Mouse (Mus musculus): Measurements from ENCODE around the gene Numa1.
"Not testable (repeated sequence)": the region's sequence is repeated elsewhere in the genome, so short reads cannot be mapped to it uniquely, and the experiment has no call there.

Numa1 gene

GRCm38 (mm10) chr7:101933751-101934240 lies at the start of gene Numa1, which contains the start of gene Lrrc51:
Gene Numa1 (plus strand): TSS chr7:101934111.
Gene Lrrc51 (minus strand): TSS chr7:101933895.
- DNase-seq, result peak; percentile 93

DNA sequence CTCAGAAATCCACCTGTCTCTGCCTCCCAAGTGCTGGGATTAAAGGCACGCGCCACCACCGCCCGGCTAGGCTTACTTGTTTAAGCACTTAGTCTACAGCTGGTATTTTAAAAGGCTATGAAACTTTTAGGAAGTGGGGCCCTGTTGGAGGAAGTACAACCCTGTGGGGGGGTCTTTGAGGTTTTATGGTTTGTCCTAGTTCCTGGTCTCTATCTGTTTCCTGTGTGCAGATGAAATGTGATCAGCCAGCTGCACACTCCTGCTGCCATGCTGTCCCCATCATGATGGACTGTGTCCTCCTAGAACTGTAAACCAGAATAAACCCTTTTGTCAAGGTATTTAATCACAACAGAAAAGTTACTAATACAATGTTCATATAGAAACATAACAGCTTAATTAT lies 49.8 kb upstream of the Numa1 start:
- no peak for DNase-seq

- DNase-seq, result no peak
These were observed 47.6 kb upstream of the Numa1 start for GRCm38 (mm10) chr7:101886274-101886673.

DNA sequence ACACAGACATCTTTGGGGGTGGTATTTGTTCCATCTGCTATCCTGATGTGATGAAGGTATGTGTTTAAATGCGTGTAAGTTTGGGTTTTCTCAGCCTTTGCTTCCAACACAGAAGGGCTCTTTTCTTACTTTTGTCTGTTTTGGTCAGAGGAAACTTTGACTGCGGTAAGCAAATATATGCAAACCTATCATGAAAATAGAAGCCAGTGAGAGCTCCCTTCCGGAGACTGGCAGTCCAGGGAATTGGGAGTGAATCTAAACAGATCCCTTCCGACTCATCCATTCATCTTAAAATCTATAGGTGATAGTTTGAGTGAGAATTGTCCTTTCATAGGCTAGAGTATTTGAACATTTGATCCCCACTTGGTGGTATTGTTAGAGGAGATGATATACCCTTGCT lies 45.5 kb upstream of the Numa1 start:
- DNase-seq, result no peak

DNA sequence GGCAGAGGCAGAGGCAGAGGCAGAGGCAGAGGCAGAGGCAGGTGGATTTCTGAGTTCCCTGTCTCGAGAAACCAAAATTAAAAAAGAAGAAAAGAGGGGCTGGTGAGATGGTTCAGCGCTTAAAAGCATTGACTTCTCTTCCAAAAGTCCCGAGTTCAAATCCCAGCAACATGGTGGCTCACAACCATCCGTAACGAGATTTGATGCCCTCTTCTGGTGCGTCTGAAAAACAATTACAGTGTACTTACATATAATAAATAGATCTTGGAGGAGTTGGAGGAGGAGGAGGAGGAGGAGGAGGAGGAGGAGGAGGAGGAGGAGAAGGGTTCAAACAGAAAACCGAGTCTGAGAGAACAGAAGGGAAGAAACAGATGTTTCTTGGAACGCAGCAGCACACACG lies 38.2 kb upstream of the Numa1 start:
- DNase-seq, result no peak

DNA sequence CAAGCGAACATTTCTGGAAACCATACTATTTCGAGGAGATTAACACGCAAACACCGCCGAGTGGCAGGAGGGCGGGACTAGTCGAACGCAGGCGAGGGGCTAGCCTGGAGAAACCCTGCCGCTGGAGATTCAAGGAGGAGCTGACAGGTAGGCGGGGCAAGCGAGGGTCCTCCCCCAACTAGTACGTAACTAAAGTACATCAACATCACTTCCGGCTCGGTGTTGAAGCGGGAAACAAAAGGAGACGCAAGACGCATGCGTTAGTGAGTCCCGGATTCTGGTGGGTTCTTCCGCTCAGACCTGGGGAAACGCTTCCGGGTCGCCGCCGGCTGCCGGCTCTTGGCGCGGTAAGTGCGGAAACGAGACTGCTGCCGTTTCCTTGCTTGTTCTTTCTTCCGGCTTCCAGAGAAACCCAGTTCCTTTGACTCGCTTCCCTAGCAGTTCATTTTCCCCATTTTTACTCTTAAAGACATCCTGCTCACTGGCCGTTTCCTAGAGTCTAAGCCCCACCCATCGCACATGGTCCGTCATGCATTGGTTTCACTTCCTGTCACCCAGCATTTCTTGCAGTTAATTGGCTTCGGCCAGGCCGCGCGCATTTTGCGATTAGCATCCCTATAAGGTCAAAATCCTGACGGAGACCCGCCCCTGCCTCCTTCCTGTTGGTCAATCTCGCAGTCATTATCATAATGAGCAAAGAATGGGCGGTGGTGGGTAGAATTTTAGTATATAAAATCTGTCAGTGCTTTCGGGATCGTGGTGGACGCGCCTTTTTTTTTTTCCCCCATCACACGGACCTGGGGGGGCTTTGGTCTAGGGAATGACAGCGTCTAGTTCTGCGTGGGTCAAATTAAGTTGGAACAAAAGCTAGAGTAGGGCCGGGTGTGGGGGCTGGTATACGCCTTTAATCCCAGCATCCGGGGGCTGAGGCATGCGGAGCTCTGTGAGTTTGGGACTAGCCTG lies 37.5 kb upstream of the Numa1 start:
- peak; percentile 96 for DNase-seq

- DNase-seq, result no peak
These were observed 33.4 kb upstream of the Numa1 start for GRCm38 (mm10) chr7:101900331-101901097.

DNA sequence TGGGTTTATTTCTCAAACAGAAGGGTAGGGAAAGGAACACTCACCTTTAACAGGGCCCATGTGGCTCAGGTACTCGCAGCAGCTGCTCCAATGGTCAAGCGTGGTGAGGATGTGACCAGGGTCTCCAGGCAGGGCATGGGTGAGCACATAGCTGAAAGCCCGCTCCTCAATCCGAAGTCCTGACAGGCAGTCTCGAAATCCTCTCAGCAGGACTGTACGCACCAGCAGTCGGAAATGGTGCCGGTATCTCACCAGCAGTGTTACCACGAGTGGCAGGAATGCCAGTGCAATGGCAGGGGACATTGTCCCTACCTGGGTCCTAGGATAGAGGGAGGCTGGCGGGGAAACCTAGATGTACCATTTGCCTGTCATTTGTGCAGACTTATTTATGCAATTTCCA lies 31.9 kb upstream of the Numa1 start:
- no peak for DNase-seq

DNA sequence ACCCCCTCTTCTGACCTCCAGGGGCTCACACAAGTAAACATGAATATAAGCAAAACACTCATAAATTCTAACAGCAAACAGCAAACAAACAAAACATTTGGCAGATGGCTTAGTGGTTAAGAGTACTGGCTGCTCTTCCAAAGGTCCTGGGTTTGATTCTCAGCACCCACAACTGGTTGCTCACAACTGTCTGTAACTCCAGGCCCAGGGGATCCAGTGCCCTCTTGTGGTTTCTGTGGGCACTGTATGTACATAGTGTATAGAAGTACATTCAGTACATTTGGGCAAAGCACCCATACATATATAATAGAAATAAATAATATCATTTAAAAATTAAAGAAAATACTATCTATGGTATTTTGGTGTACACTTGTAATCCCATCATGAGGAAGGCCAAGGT lies 31.1 kb upstream of the Numa1 start:
- no peak for DNase-seq

DNA sequence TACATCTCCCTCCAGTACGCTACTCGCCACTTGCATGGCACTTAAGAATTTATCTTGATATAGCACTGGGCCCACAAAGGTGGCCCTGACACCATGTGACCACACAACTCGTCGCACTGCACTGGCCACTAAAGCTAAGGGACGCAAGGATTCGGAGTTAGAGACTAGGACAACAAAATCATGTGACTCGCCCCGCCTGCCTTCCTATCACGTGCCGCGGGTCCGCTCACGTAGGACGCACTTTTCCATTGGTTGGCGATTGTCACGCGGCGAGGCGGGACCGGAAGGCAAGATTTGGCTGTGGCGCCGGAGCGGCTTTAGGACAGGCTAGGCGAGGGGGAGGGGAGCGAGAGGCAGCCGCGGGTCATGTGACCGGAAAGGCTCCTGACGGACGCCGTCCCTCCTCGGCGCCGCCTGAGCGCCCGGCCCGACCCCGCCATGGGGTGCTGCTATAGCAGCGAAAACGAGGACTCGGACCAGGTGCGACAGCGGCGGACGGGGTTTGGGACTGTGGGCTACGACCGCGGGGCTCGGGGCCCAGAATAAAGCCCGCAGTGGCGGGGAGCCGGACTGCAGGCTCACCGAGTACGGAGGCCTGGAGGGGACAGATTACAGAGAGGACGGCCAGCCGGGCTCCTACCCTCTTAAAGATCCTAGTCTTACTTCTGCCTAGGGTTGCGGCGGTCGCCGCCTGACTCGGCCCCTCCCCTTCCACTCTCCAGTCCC lies 28.2 kb upstream of the Numa1 start, which contains the start of gene Lamtor1:
Lamtor1 (plus strand) TSS at position 344 of the 726 bp plus-strand sequence.
- DNase-seq, result peak; percentile 99

GRCm38 (mm10) chr7:101906287-101906681 lies 27.6 kb upstream of the Numa1 start, which contains the start of gene Tomt:
Gene Tomt (minus strand): TSS chr7:101906359.
- DNase-seq, result no peak

- no peak for DNase-seq
These were observed 27.2 kb upstream of the Numa1 start for GRCm38 (mm10) chr7:101906696-101907095.

GRCm38 (mm10) chr7:101908367-101908766 lies 25.5 kb upstream of the Numa1 start:
- no peak for DNase-seq

DNA sequence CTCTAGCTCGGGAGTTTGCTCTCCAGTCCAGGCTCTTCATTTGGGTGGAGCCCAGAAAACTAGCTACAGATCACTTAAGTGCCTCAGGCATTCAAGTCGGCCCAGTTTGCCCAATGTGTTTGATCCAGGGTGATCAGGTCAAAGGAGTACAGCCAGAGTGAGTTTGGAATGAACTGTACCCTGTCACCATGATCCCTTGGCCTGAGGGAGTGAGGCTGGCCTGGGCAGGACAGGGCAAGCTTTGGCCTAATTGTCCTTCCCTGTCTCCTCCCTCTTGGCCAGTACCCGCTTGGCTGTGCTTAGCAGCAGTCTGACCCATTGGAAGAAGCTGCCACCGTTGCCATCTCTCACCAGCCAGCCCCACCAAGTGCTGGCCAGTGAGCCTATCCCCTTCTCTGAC lies 23.8 kb upstream of the Numa1 start:
- DNase-seq, result no peak

GRCm38 (mm10) chr7:101911982-101912381 lies 21.9 kb upstream of the Numa1 start:
- no peak for DNase-seq

GRCm38 (mm10) chr7:101918071-101918470 lies 15.8 kb upstream of the Numa1 start:
- DNase-seq, result peak; percentile 58

DNA sequence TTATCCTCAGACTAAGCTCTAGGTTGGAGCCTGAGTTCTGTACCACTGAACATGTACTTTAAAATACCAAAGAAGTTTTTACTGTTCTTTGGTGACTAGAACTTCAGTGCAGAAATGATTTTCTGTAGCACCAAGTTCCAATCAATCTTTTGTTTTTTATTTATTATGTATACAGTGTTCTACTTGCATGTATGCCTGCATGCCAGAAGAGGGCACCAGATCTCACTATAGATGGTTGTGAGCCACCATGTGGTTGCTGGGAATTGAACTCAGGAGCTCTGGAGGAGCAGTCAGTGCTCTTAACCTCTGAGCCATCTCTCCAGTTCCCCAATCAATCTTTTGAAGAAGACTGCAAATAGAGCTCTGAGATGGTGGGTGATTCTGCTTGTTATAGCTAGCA lies 8.0 kb upstream of the Numa1 start:
- not testable (repeated sequence) for DNase-seq

DNA sequence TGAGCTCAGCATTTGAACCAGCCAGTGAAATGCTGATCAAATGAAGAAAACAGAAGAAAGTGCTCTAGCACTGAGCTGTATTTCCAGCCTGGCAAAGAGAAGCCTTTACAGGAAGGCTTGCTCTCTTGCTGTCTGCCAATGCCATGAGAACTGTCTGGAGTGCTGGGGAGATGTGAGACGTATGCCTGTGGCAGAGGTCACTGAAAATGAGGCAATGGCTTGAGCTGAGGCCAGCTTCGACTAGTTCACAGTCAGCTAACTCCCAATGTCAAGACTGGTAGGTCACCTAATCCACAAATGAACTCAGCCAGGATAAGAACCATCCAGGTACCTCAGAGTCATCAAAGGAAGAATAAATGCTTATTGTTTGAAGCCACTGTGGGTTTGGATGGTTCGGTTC lies 5.8 kb upstream of the Numa1 start:
- no peak for DNase-seq

- DNase-seq, result no peak
These were observed 1.4 kb upstream of the Numa1 start for GRCm38 (mm10) chr7:101932551-101932950.

DNA sequence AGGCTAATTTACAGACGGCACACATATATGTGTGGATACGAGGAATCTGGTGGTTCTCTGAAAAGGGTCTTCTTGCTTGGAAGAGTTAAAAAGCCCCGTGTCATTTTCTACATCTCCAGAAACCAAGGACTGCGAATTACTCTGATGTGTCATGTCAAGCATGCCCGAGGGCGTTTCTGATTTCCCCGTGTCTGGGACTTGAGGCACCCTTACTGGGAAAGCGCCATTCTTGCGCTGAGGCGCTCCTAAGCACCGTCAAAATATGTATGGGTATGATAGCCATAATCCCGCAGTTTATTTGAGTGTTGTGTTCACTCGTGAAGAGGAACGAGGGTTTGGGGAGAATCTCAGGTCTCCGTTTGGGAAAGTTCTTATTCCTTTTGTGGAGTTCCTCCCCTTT lies 611 bp upstream of the Numa1 start:
- DNase-seq, result peak; percentile 27

DNA sequence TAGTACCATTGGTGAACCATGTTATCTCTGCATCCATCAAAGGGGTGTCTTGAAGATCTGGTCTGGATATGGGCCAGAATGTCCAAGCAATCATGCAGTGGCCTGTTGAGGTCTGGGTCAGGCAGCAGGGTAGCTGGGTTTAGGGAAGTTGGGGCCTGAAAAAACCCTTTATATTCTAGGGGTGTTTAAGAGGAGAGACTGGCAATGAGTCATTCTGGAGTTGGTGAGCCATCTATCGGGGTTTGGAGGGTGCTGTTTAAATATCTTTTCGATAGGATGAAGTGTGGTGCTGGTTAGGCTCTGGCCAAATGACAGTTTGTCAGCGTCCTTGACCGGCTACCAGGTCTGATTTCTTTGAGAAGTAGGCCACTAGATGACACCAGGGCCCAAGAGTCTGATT lies 2.0 kb downstream of the Numa1 start:
- no peak for DNase-seq

- peak; percentile 26 for DNase-seq
These were observed 3.1 kb downstream of the Numa1 start for GRCm38 (mm10) chr7:101936996-101937395.

GRCm38 (mm10) chr7:101937569-101937968 lies 3.7 kb downstream of the Numa1 start:
- DNase-seq, result peak; percentile 89

Data from cerebellum, adult 11 months (tissue).